Mouse (Mus musculus) forebrain, postnatal 0 days (tissue): ENCODE results near the gene Atcay. TPM values are rescaled to one million over a fixed set of nuclear protein-coding genes. Genes with fewer than 3 reads are reported as not detected.

ENCODE experiments used
- ATAC-seq: fragments of 200-750 bp; cut with Nextera tagmentation; 2 replicates; pipeline ENCODE4 v1.8.0; 2017; ENCODE audit warnings: mild to moderate bottlenecking, moderate library complexity
- DNase-seq: peaks from one replicate; pipeline ENCODE4 v3.0.0-alpha.2; 2015
- H3K27ac ChIP-seq: fragments of 300-500 bp; sonication (generic); 2 replicates; pipeline ENCODE4 v1.5.1; 2014; ENCODE audit warnings: low read depth, mild to moderate bottlenecking, antibody characterized with exemption, low read length, moderate library complexity, mixed read lengths
- H3K27me3 ChIP-seq: fragments of 300-500 bp; sonication (generic); 2 replicates; pipeline ENCODE4 v1.6.1; 2014; ENCODE audit warnings: mild to moderate bottlenecking, low read length, mixed read lengths; ENCODE audit not compliant: insufficient read depth
- H3K36me3 ChIP-seq: fragments of 300-500 bp; sonication (generic); 2 replicates; pipeline ENCODE4 v1.6.1; 2014; ENCODE audit warnings: mild to moderate bottlenecking, moderate library complexity; ENCODE audit not compliant: insufficient read depth
- H3K4me1 ChIP-seq: fragments of 300-500 bp; sonication (generic); 2 replicates; pipeline ENCODE4 v1.6.1; 2014; ENCODE audit warnings: antibody characterized with exemption; ENCODE audit not compliant: insufficient read depth
- H3K4me2 ChIP-seq: fragments of 300-500 bp; sonication (generic); 2 replicates; pipeline ENCODE4 v1.6.1; 2014; ENCODE audit warnings: low read depth, mild to moderate bottlenecking, moderate library complexity
- H3K4me3 ChIP-seq: fragments of 300-500 bp; sonication (generic); 2 replicates; pipeline ENCODE4 v1.5.1; 2014; ENCODE audit warnings: low read depth, low read length, mixed read lengths
- H3K9ac ChIP-seq: fragments of 300-500 bp; sonication (generic); 2 replicates; pipeline ENCODE4 v1.6.1; 2014; ENCODE audit warnings: mild to moderate bottlenecking
- H3K9me3 ChIP-seq: fragments of 300-500 bp; sonication (generic); 2 replicates; pipeline ENCODE4 v1.6.1; 2016; ENCODE audit warnings: low read length
- CTCF ChIP-seq: sonication (generic); IDR thresholded peaks from 2 replicates; pipeline ENCODE4 v1.5.1; 2016; ENCODE audit warnings: antibody characterized with exemption, control low read depth, low read depth
- WGBS: fragments of 180-500 bp; shearing (Covaris S2); extraction: QIAGEN DNeasy Blood & Tissue Kit; methylation state at CpG from one replicate; pipeline ENCODE4 v1.1.7; 2014; 5-methylcytosine and 5-hydroxymethylcytosine counted together
- polyA plus RNA-seq: library from polyadenylated mRNA; unstranded; fragments of >200 nt; fragmentation: Nextera tagmentation; extraction: Ambion mirVana; gene quantifications from 2 replicates; pipeline ENCODE4 v1.2.1, GENCODE M21; 2015
- total RNA-seq: library from RNA; depleted of rRNA; stranded (reverse); fragments of >200 nt; gene quantifications from 2 replicates; pipeline ENCODE4 v1.2.3, GENCODE M21; 2014; rRNA removed

The Atcay gene
- total RNA-seq: 163 and 170 TPM in 2 replicates
- 78.8 and 79.2 TPM in 2 replicates for polyA plus RNA-seq

DNA sequence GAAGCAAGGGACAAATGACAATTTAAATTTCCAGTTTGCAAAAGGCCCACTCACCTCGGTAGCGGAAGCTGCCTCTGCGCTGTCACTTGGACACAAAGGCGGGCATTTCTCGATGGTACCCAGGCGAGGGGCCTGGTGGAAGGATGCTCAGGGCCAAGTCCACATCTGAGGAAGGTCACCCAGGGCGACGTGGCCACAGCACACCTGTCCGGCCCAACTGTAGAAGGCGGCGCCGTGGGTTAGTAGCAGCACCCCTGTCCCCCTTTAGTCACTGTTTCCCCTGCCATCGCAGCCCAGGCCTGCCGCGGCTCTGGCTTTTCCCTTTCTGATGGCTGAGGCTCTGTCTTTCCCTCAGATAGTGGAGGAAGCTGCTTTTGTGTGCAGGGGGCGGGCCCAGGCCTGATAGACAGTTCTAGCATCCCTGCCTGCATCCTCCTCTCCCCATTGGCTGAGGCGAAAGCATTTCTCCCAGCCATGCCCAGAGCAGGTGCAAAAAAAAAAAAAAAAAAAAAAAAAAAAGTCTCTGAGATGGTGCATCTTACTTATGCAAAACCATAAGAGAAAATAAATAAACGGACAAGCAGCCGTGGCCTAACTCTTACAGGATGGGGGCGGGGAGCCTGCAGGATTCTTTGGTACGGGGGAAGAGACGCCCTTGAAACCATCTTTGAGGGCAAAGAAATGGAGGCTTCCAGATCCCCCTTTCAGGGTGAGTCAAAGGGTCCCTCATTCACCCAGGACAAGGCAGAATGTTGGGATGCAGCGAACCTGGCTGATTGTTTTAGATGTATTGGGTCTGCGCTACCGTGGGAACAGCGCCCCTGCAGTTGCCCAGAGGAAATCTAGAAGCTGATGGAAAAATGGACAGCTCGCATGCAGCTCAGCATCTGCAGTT, at the start of gene Atcay:
Gene Atcay, minus strand, starts transcription at position 396 of the 895 bp plus-strand sequence.
- Histone ChIP-seq H3K27ac (peak within 1 kb of the TSS; percentile 98), H3K9ac (peak within 1 kb of the TSS; percentile 99), H3K4me1 (peaks cover 17% of the 10 kb centered on the region), H3K27me3 (no peaks in the 10 kb centered on the region), H3K4me2 (peak within 1 kb of the TSS; percentile 72), H3K9me3 (no peaks in the 10 kb centered on the region), H3K36me3 (0 out of 2 replicates have a peak, but pooled peaks cover 3% of the 10 kb centered on the region), H3K4me3 (peak within 1 kb of the TSS; percentile 78)
- WGBS: 3% methylated on average over 27 of the region's 27 CpGs
- TF ChIP-seq CTCF: peak; percentile 80
- peak; percentile 91 for DNase-seq
- peak; percentile 95 for ATAC-seq

DNA sequence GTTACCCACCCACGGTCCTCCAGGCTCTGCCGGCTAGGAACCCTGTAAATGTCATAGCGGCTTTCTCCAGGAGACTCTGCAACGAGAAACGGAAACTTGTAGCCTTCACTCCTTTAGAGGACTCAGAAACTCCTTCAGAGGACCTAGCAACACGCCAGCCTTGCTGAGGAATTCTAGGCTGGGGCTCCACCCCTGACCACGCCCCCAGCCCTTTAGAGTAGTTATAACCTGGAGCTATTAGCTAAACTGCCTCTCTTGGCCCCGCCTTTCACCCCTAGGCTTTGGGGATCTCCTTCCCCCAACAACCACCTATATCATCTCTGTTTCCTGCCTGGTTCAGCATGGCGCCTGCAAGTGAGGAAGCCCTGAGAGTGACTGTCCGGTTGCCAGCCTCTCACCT, 48.9 kb upstream of the Atcay start:
- no peak for TF ChIP-seq CTCF
- 52% methylated on average over 10 of the region's 10 CpGs for WGBS
- no peaks in the 10 kb centered on the region for H3K36me3 ChIP-seq
- no peaks in the 10 kb centered on the region for H3K4me1 ChIP-seq
- no peak overlapping the region for H3K27ac ChIP-seq
- H3K9me3 ChIP-seq: no peaks in the 10 kb centered on the region
- no peaks in the 10 kb centered on the region for H3K27me3 ChIP-seq
- H3K4me3 ChIP-seq: no peak overlapping the region
- no peak for ATAC-seq
- DNase-seq: no peak
- H3K9ac ChIP-seq: no peak overlapping the region
- no peak overlapping the region for H3K4me2 ChIP-seq

DNA sequence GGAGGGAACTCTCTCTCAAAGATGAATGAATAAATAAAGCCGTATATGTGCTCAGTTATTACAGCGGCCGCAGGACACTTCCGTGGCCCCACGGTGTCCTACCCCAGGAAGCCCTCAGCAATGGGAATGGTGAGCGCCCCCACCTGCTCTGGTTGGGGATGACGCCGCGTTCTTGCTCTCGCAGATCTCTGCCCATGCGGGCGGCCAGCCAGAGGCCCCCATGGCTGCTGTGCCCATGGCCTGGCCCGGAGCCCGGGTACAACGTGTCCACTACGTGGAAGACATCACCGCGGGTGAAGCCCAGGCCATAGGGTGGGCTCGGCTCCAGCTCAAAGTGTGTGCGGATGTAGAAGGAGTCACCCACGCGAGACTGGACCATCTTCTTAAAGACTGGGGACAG, 47.0 kb upstream of the Atcay start:
- H3K27ac ChIP-seq: no peak overlapping the region
- DNase-seq: no peak

DNA sequence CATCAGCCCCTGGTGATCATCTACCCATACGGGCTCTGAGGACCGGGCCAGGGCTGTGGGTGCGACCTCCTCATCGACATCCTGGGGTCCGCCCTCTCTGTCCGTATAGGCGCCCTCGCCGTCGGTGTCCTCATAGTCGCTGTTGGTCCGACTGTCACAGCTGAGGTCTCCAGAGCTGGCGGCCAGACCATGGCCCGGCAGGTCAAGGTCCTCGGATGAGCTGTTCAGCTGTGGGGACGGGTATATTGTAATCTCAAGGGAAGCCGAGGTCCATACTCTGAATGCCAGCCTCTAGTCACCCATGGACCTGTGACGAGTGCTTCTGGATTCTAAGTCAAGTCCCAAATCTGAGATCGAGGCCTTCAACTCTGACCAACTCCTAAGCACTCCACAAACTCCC, 43.2 kb upstream of the Atcay start:
- ATAC-seq: no peak
- WGBS: 95% methylated on average over 19 of the region's 19 CpGs

More for the DNA sequence above, 47.0 kb upstream of the Atcay start:
- TF ChIP-seq CTCF: no peak
- no peak for ATAC-seq
- Histone ChIP-seq H3K4me3 (no peak overlapping the region), H3K36me3 (peaks cover 12% of the 10 kb centered on the region), H3K4me2 (no peak overlapping the region), H3K27me3 (no peaks in the 10 kb centered on the region), H3K9ac (no peak overlapping the region), H3K4me1 (no peaks in the 10 kb centered on the region), H3K9me3 (no peaks in the 10 kb centered on the region)
- 85% methylated on average over 22 of the region's 22 CpGs for WGBS

DNA sequence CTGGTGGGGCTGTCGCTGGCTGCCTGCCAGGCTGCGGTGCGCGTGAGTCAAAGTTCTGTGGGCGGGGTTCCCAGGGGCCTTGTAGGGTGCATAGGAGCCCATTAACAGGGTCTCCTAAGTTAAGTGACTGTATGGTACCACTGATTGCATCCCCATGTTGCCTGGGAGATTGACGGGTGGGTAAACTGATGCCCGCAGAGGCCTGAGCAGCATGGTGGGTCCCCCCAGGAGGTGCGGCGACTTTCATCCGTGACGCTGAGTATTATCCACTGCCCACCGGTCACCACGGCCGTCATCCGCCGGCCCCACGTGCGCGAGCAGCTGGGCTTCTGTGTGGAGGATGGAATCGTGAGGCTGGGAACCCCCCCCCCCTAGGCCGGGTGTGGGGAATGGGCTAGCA, 41.7 kb upstream of the Atcay start:
- H3K36me3 ChIP-seq: peaks cover 32% of the 10 kb centered on the region
- TF ChIP-seq CTCF: no peak
- H3K9ac ChIP-seq: no peak overlapping the region
- no peaks in the 10 kb centered on the region for H3K27me3 ChIP-seq
- no peak overlapping the region for H3K4me3 ChIP-seq
- no peak for ATAC-seq
- H3K4me1 ChIP-seq: 0 out of 2 replicates have a peak, but pooled peaks cover 4% of the 10 kb centered on the region
- no peaks in the 10 kb centered on the region for H3K9me3 ChIP-seq
- 92% methylated on average over 20 of the region's 21 CpGs for WGBS
- H3K4me2 ChIP-seq: no peak overlapping the region
- DNase-seq: no peak
- H3K27ac ChIP-seq: no peak overlapping the region

More for the DNA sequence above, 43.2 kb upstream of the Atcay start:
- peaks cover 32% of the 10 kb centered on the region for H3K36me3 ChIP-seq
- no peak overlapping the region for H3K9ac ChIP-seq
- H3K4me2 ChIP-seq: no peak overlapping the region
- no peak overlapping the region for H3K4me3 ChIP-seq
- no peak overlapping the region for H3K27ac ChIP-seq
- no peak for DNase-seq
- no peak for TF ChIP-seq CTCF
- H3K4me1 ChIP-seq: 0 out of 2 replicates have a peak, but pooled peaks cover under 1% of the 10 kb centered on the region
- H3K9me3 ChIP-seq: no peaks in the 10 kb centered on the region
- H3K27me3 ChIP-seq: no peaks in the 10 kb centered on the region

DNA sequence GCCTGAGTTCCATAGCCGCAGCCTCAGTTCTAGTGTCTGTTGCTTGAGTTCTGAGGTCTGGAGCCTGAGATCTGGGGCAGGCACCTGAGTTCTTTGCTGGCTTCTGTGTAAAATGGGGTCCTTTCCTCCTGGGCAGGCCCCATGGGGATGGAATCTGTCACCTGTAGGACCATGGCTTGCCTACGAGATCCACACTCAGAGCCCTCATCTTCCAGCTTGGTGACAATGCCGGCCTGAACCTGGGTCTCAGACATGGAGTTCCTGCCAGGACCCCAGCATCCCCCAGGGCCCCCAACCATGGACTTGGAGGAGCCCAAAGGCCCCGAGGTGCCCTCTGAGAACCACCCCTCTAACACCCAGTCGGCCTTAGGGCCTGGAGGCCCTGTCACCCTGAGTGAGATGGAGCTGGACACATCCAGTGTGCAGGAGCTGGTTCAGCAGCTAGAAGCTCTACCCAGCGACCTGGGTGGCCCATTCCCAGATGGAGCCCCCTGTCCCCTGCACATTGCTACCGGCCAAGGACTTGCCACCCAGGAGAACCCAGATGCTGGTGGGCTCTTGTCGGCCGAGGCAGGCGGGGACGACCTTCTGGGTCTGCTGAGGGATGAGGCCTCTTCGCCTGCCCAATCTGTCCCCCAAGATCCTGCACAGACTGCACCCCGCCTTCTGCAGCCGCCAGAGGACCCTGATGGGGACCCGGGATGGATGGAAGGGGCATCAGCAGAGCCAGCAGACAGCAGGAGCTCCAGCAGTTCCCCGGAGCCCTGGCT, 38.2 kb upstream of the Atcay start:
- no peak for DNase-seq
- Histone ChIP-seq H3K4me3 (peak overlapping the region; percentile 54), H3K4me2 (peak overlapping the region; percentile 75), H3K27me3 (no peaks in the 10 kb centered on the region), H3K4me1 (0 out of 2 replicates have a peak, but pooled peaks cover 4% of the 10 kb centered on the region), H3K9me3 (no peaks in the 10 kb centered on the region), H3K9ac (peak overlapping the region; percentile 63), H3K27ac (no peak overlapping the region), H3K36me3 (peaks cover 40% of the 10 kb centered on the region)
- 79% methylated on average over 16 of the region's 16 CpGs for WGBS
- no peak for TF ChIP-seq CTCF
- no peak for ATAC-seq
